Mouse (Mus musculus) stomach, postnatal 0 days (tissue): ENCODE results near the gene 1700056E22Rik. TPM values are rescaled to one million over a fixed set of nuclear protein-coding genes. Genes with fewer than 3 reads are reported as not detected.

Experiments
- ATAC-seq: fragments of 200-750 bp; cut with Nextera tagmentation; 2 replicates; pipeline ENCODE4 v1.8.0; 2017; ENCODE audit not compliant: low FRiP score, low TSS enrichment
- DNase-seq: peaks from one replicate; pipeline ENCODE4 v3.0.0-alpha.2; 2016; ENCODE audit warnings: low spot score
- H3K27ac ChIP-seq: fragments of 300-500 bp; sonication (generic); replicated peaks from 2 replicates; pipeline ENCODE4 v1.5.1; 2014; ENCODE audit warnings: mild to moderate bottlenecking, control low read depth
- H3K27me3 ChIP-seq: fragments of 300-500 bp; sonication (generic); 2 replicates; pipeline ENCODE4 v1.6.1; 2014; ENCODE audit warnings: low read length; ENCODE audit not compliant: control insufficient read depth, insufficient read depth
- H3K36me3 ChIP-seq: fragments of 300-500 bp; sonication (generic); 2 replicates; pipeline ENCODE4 v1.6.1; 2014; ENCODE audit warnings: low read length, mixed read lengths; ENCODE audit not compliant: control insufficient read depth, insufficient read depth
- H3K4me1 ChIP-seq: fragments of 300-500 bp; sonication (generic); replicated peaks from 2 replicates; pipeline ENCODE4 v1.6.1; 2014; ENCODE audit warnings: antibody characterized with exemption; ENCODE audit not compliant: control insufficient read depth, insufficient read depth
- H3K4me2 ChIP-seq: fragments of 300-500 bp; sonication (generic); replicated peaks from 2 replicates; pipeline ENCODE4 v1.6.1; 2014; ENCODE audit warnings: low read depth, mild to moderate bottlenecking, control low read depth, moderate library complexity
- H3K4me3 ChIP-seq: fragments of 300-500 bp; sonication (generic); 2 replicates; pipeline ENCODE4 v1.5.1; 2014; ENCODE audit warnings: low read depth, low read length, control low read depth
- H3K9ac ChIP-seq: fragments of 300-500 bp; sonication (generic); 2 replicates; pipeline ENCODE4 v1.6.1; 2014; ENCODE audit warnings: mild to moderate bottlenecking, low read length, control low read depth, mixed read lengths
- H3K9me3 ChIP-seq: fragments of 300-500 bp; sonication (generic); 2 replicates; pipeline ENCODE4 v1.6.1; 2016; ENCODE audit warnings: low read length; ENCODE audit not compliant: control insufficient read depth
- CTCF ChIP-seq: IDR thresholded peaks from 2 replicates; pipeline ENCODE4 v1.5.1; 2016; ENCODE audit warnings: antibody characterized with exemption, low read depth, mild to moderate bottlenecking, moderate library complexity
- EP300 ChIP-seq: optimal IDR thresholded peaks from 2 replicates; pipeline ENCODE3; 2016; ENCODE audit warnings: antibody characterized with exemption
- WGBS: fragments of 180-500 bp; shearing (Covaris S2); extraction: QIAGEN DNeasy Blood & Tissue Kit; methylation state at CpG from one replicate; pipeline ENCODE4 v1.1.7; 2014; 5-methylcytosine and 5-hydroxymethylcytosine counted together
- polyA plus RNA-seq: library from polyadenylated mRNA; unstranded; fragments of >200 nt; fragmentation: Nextera tagmentation; extraction: Ambion mirVana; gene quantifications from 2 replicates; pipeline ENCODE4 v1.2.1, GENCODE M21; 2015

Gene 1700056E22Rik
- polyA plus RNA-seq: 1.6 and 2.6 TPM in 2 replicates

- WGBS: under 1% methylated on average over 38 of the region's 38 CpGs
- no peaks in the 10 kb centered on the region for H3K9me3 ChIP-seq
- no peaks in the 10 kb centered on the region for H3K4me1 ChIP-seq
- TF ChIP-seq EP300 (no peak), CTCF (peak; percentile 35; the same call in 1 of the 2 replicates)
- H3K27ac ChIP-seq: peak within 1 kb of the TSS; percentile 96
- ATAC-seq: peak; percentile 100
- peak; percentile 100 for DNase-seq
- H3K9ac ChIP-seq: peak within 1 kb of the TSS; percentile 90
- H3K4me2 ChIP-seq: peak within 1 kb of the TSS; percentile 96
- H3K4me3 ChIP-seq: peak within 1 kb of the TSS; percentile 71
- no peaks in the 10 kb centered on the region for H3K27me3 ChIP-seq
- H3K36me3 ChIP-seq: no peaks in the 10 kb centered on the region
Measured at GRCm38 (mm10) chr1:184034011-184034557, at the start of gene 1700056E22Rik. Gene 1700056E22Rik, minus strand, starts transcription at chr1:184034301.

- DNase-seq (no peak), ATAC-seq (no peak)
- Histone ChIP-seq H3K36me3 (no peaks in the 10 kb centered on the region), H3K4me2 (no peak overlapping the region), H3K4me1 (no peaks in the 10 kb centered on the region), H3K4me3 (no peak overlapping the region), H3K9me3 (no peaks in the 10 kb centered on the region), H3K9ac (no peak overlapping the region), H3K27me3 (no peaks in the 10 kb centered on the region), H3K27ac (no peak overlapping the region)
- TF ChIP-seq EP300 (no peak), CTCF (no peak)
- WGBS: 66% methylated on average over 7 of the region's 7 CpGs
Measured at GRCm38 (mm10) chr1:184083166-184083565, 49.1 kb upstream of the 1700056E22Rik start.

GRCm38 (mm10) chr1:184082661-184083060, 48.6 kb upstream of the 1700056E22Rik start:
- H3K9me3 ChIP-seq: no peaks in the 10 kb centered on the region
- TF ChIP-seq EP300 (no peak), CTCF (no peak)
- DNase-seq: no peak

GRCm38 (mm10) chr1:184079304-184079703, 45.2 kb upstream of the 1700056E22Rik start:
- Histone ChIP-seq H3K9ac (no peak overlapping the region), H3K9me3 (no peaks in the 10 kb centered on the region), H3K4me2 (no peak overlapping the region), H3K4me3 (no peak overlapping the region), H3K27ac (no peak overlapping the region), H3K27me3 (no peaks in the 10 kb centered on the region), H3K4me1 (no peaks in the 10 kb centered on the region), H3K36me3 (no peaks in the 10 kb centered on the region)
- ATAC-seq (no peak), DNase-seq (no peak)
- no peak for TF ChIP-seq CTCF
- TF ChIP-seq EP300: no peak
- WGBS: 95% methylated on average over 3 of the region's 3 CpGs

More at GRCm38 (mm10) chr1:184082661-184083060, 48.6 kb upstream of the 1700056E22Rik start:
- Histone ChIP-seq H3K36me3 (no peaks in the 10 kb centered on the region), H3K4me2 (no peak overlapping the region), H3K9ac (no peak overlapping the region), H3K27me3 (no peaks in the 10 kb centered on the region), H3K4me1 (no peaks in the 10 kb centered on the region), H3K27ac (no peak overlapping the region), H3K4me3 (no peak overlapping the region)
- no peak for ATAC-seq
- WGBS: 33% methylated on average over 3 of the region's 3 CpGs

GRCm38 (mm10) chr1:184076756-184077155, 42.7 kb upstream of the 1700056E22Rik start:
- no peaks in the 10 kb centered on the region for H3K4me1 ChIP-seq
- H3K27ac ChIP-seq: peak overlapping the region; percentile 45; the same call in 1 of the 2 replicates
- ATAC-seq (no peak), DNase-seq (no peak)
- no peaks in the 10 kb centered on the region for H3K27me3 ChIP-seq
- TF ChIP-seq CTCF (no peak), EP300 (no peak)
- no peaks in the 10 kb centered on the region for H3K9me3 ChIP-seq
- 0 out of 2 replicates have a peak overlapping the region, but pooled peaks have one; percentile 8 for H3K4me2 ChIP-seq
- WGBS: 31% methylated on average over 2 of the region's 2 CpGs
- no peaks in the 10 kb centered on the region; the same call in 1 of the 2 replicates for H3K36me3 ChIP-seq
- 0 out of 2 replicates have a peak overlapping the region, but pooled peaks have one; percentile 13 for H3K9ac ChIP-seq
- H3K4me3 ChIP-seq: no peak overlapping the region

- Histone ChIP-seq H3K4me1 (no peaks in the 10 kb centered on the region; the same call in 1 of the 2 replicates), H3K4me3 (no peak overlapping the region), H3K9ac (no peak overlapping the region), H3K36me3 (no peaks in the 10 kb centered on the region; the same call in 1 of the 2 replicates), H3K27me3 (no peaks in the 10 kb centered on the region), H3K4me2 (no peak overlapping the region), H3K9me3 (no peaks in the 10 kb centered on the region), H3K27ac (no peak overlapping the region)
- no peak for ATAC-seq
- TF ChIP-seq CTCF (no peak), EP300 (no peak)
- WGBS: 40% methylated on average over 6 of the region's 6 CpGs
- no peak for DNase-seq
Measured at GRCm38 (mm10) chr1:184076065-184076464, 42.0 kb upstream of the 1700056E22Rik start.
